Mouse (Mus musculus): Measurements from ENCODE around the gene Gabrg3. TPM values are rescaled to one million over a fixed set of nuclear protein-coding genes. Genes with fewer than 3 reads are reported as not detected.

The Gabrg3 gene
- polyA plus RNA-seq, 1 experiment from 2014 or later, result 0.21 TPM

GRCm38 (mm10) chr7:57357871-57358540, 29.0 kb downstream of the Gabrg3 start:
- Histone ChIP-seq H3K4me3 (no peak overlapping the region), H3K27ac (no peak overlapping the region), H3K36me3 (no peaks in the 10 kb centered on the region), H3K9me3 (no peaks in the 10 kb centered on the region), H3K27me3 (ENCODE audit: insufficient read depth, poor library complexity, severe bottlenecking) (no peaks in the 10 kb centered on the region), H3K4me1 (0 out of 2 replicates have a peak, but pooled peaks cover 4% of the 10 kb centered on the region)
- WGBS, result 69% methylated on average over 6 of the region's 6 CpGs
- no peak for DNase-seq (ENCODE audit: low spot score)

GRCm38 (mm10) chr7:57356565-57357301, 30.3 kb downstream of the Gabrg3 start:
- 64% methylated on average over 8 of the region's 8 CpGs for WGBS
- Histone ChIP-seq H3K27ac (no peak overlapping the region), H3K36me3 (no peaks in the 10 kb centered on the region)

GRCm38 (mm10) chr7:57348774-57349173, 38.2 kb downstream of the Gabrg3 start:
- DNase-seq (ENCODE audit: low spot score), result no peak
- Histone ChIP-seq H3K4me3 (no peak overlapping the region), H3K27me3 (ENCODE audit: insufficient read depth, poor library complexity, severe bottlenecking) (no peaks in the 10 kb centered on the region), H3K27ac (no peak overlapping the region), H3K36me3 (no peaks in the 10 kb centered on the region), H3K9me3 (no peaks in the 10 kb centered on the region), H3K4me1 (no peaks in the 10 kb centered on the region)
- WGBS, result 73% methylated on average over 1 of the region's 1 CpGs

More at GRCm38 (mm10) chr7:57356565-57357301, 30.3 kb downstream of the Gabrg3 start:
- H3K4me1 ChIP-seq, result 0 out of 2 replicates have a peak, but pooled peaks cover 4% of the 10 kb centered on the region
- no peaks in the 10 kb centered on the region for H3K27me3 ChIP-seq (ENCODE audit: insufficient read depth, poor library complexity, severe bottlenecking)
- H3K4me3 ChIP-seq, result no peak overlapping the region
- no peaks in the 10 kb centered on the region for H3K9me3 ChIP-seq
- DNase-seq (ENCODE audit: low spot score), result no peak

- WGBS, result 83% methylated on average over 8 of the region's 8 CpGs
Measured at GRCm38 (mm10) chr7:57341910-57342309, 45.1 kb downstream of the Gabrg3 start.

GRCm38 (mm10) chr7:57331211-57331610, 55.8 kb downstream of the Gabrg3 start:
- H3K27ac ChIP-seq, result no peak overlapping the region
- no peaks in the 10 kb centered on the region for H3K36me3 ChIP-seq
- DNase-seq (ENCODE audit: low spot score), result no peak
- H3K4me3 ChIP-seq, result no peak overlapping the region
- H3K27me3 ChIP-seq (ENCODE audit: insufficient read depth, poor library complexity, severe bottlenecking), result no peaks in the 10 kb centered on the region
- WGBS, result 88% methylated on average over 3 of the region's 3 CpGs
- no peaks in the 10 kb centered on the region for H3K4me1 ChIP-seq
- H3K9me3 ChIP-seq, result no peaks in the 10 kb centered on the region

More at GRCm38 (mm10) chr7:57341910-57342309, 45.1 kb downstream of the Gabrg3 start:
- DNase-seq (ENCODE audit: low spot score), result no peak
- H3K4me1 ChIP-seq, result no peaks in the 10 kb centered on the region
- H3K27me3 ChIP-seq (ENCODE audit: insufficient read depth, poor library complexity, severe bottlenecking), result no peaks in the 10 kb centered on the region
- H3K36me3 ChIP-seq, result no peaks in the 10 kb centered on the region
- no peak overlapping the region for H3K27ac ChIP-seq
- H3K4me3 ChIP-seq, result no peak overlapping the region
- no peaks in the 10 kb centered on the region for H3K9me3 ChIP-seq

GRCm38 (mm10) chr7:57330240-57330639, 56.7 kb downstream of the Gabrg3 start:
- WGBS, result 78% methylated on average over 4 of the region's 4 CpGs
- H3K4me3 ChIP-seq, result no peak overlapping the region
- DNase-seq (ENCODE audit: low spot score), result no peak
- H3K27me3 ChIP-seq (ENCODE audit: insufficient read depth, poor library complexity, severe bottlenecking), result no peaks in the 10 kb centered on the region
- H3K9me3 ChIP-seq, result no peaks in the 10 kb centered on the region
- no peak overlapping the region for H3K27ac ChIP-seq
- no peaks in the 10 kb centered on the region for H3K36me3 ChIP-seq
- H3K4me1 ChIP-seq, result no peaks in the 10 kb centered on the region

- Histone ChIP-seq H3K27ac (no peak overlapping the region), H3K9me3 (no peaks in the 10 kb centered on the region), H3K4me1 (no peaks in the 10 kb centered on the region), H3K4me3 (no peak overlapping the region), H3K27me3 (ENCODE audit: insufficient read depth, poor library complexity, severe bottlenecking) (no peaks in the 10 kb centered on the region), H3K36me3 (no peaks in the 10 kb centered on the region)
- no peak for DNase-seq (ENCODE audit: low spot score)
- WGBS, result 82% methylated on average over 3 of the region's 3 CpGs
Measured at GRCm38 (mm10) chr7:57324473-57324872, 62.5 kb downstream of the Gabrg3 start.

GRCm38 (mm10) chr7:57322086-57322485, 64.9 kb downstream of the Gabrg3 start:
- Histone ChIP-seq H3K36me3 (no peaks in the 10 kb centered on the region), H3K27ac (no peak overlapping the region), H3K4me3 (no peak overlapping the region), H3K27me3 (ENCODE audit: insufficient read depth, poor library complexity, severe bottlenecking) (no peaks in the 10 kb centered on the region), H3K4me1 (no peaks in the 10 kb centered on the region), H3K9me3 (no peaks in the 10 kb centered on the region)
- 70% methylated on average over 1 of the region's 1 CpGs for WGBS
- DNase-seq (ENCODE audit: low spot score), result no peak

- 83% methylated on average over 1 of the region's 1 CpGs for WGBS
- H3K4me3 ChIP-seq, result no peak overlapping the region
- H3K9me3 ChIP-seq, result no peaks in the 10 kb centered on the region
- no peak for DNase-seq (ENCODE audit: low spot score)
- H3K27me3 ChIP-seq (ENCODE audit: insufficient read depth, poor library complexity, severe bottlenecking), result no peaks in the 10 kb centered on the region
- no peaks in the 10 kb centered on the region for H3K36me3 ChIP-seq
- no peak overlapping the region for H3K27ac ChIP-seq
- H3K4me1 ChIP-seq, result no peaks in the 10 kb centered on the region
Measured at GRCm38 (mm10) chr7:57314971-57315370, 72.0 kb downstream of the Gabrg3 start.

- Histone ChIP-seq H3K4me1 (no peaks in the 10 kb centered on the region), H3K4me3 (no peak overlapping the region), H3K9me3 (no peaks in the 10 kb centered on the region), H3K27ac (no peak overlapping the region), H3K27me3 (ENCODE audit: insufficient read depth, poor library complexity, severe bottlenecking) (no peaks in the 10 kb centered on the region), H3K36me3 (no peaks in the 10 kb centered on the region)
- 83% methylated on average over 2 of the region's 2 CpGs for WGBS
- no peak for DNase-seq (ENCODE audit: low spot score)
Measured at GRCm38 (mm10) chr7:57312018-57312417, 75.0 kb downstream of the Gabrg3 start.

- Histone ChIP-seq H3K4me3 (no peak overlapping the region), H3K27ac (no peak overlapping the region), H3K36me3 (no peaks in the 10 kb centered on the region), H3K4me1 (no peaks in the 10 kb centered on the region), H3K9me3 (no peaks in the 10 kb centered on the region), H3K27me3 (ENCODE audit: insufficient read depth, poor library complexity, severe bottlenecking) (no peaks in the 10 kb centered on the region)
- 39% methylated on average over 1 of the region's 1 CpGs for WGBS
- no peak for DNase-seq (ENCODE audit: low spot score)
Measured at GRCm38 (mm10) chr7:57307337-57307736, 79.7 kb downstream of the Gabrg3 start.

GRCm38 (mm10) chr7:57296639-57297038, 90.3 kb downstream of the Gabrg3 start:
- Histone ChIP-seq H3K4me3 (no peak overlapping the region), H3K9me3 (no peaks in the 10 kb centered on the region), H3K4me1 (no peaks in the 10 kb centered on the region), H3K27me3 (ENCODE audit: insufficient read depth, poor library complexity, severe bottlenecking) (no peaks in the 10 kb centered on the region), H3K27ac (no peak overlapping the region), H3K36me3 (no peaks in the 10 kb centered on the region)
- WGBS, result 71% methylated on average over 3 of the region's 3 CpGs
- no peak for DNase-seq (ENCODE audit: low spot score)

- H3K4me3 ChIP-seq, result no peak overlapping the region
- no peaks in the 10 kb centered on the region for H3K9me3 ChIP-seq
- no peak overlapping the region for H3K27ac ChIP-seq
- H3K4me1 ChIP-seq, result no peaks in the 10 kb centered on the region
- DNase-seq (ENCODE audit: low spot score), result no peak
- WGBS, result 70% methylated on average over 1 of the region's 1 CpGs
- H3K27me3 ChIP-seq (ENCODE audit: insufficient read depth, poor library complexity, severe bottlenecking), result no peaks in the 10 kb centered on the region
- no peaks in the 10 kb centered on the region for H3K36me3 ChIP-seq
Measured at GRCm38 (mm10) chr7:57294127-57294526, 92.9 kb downstream of the Gabrg3 start.
